In the genomic region with DNA sequence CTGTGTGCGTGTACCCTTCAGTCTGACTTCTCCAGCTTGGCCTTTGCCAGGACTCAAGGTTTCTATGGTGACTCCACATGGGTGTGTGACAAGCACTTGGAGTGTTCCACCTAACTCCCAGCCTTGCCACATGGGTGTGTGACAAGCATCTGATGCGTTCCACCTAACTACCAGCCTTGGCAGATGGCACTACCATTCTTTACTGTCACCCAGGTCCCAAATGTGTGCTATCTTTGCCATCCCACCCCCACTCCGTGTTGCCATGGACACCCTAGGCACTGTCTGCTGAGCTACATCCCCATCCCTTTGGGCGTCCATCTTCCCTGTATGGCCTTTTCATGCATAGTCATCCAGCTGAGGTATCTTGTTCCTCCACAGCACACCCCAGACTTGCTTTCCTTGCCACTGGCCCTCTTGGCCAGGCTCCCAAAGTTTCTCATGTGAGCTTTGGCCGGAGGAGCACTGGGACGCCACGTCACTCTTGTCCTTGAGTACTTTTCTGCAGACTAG, we compare ENCODE assay signal across 9 mouse cellular contexts. TPM values are rescaled to one million over a fixed set of nuclear protein-coding genes. Genes with fewer than 3 reads are reported as not detected.
DNase-seq lines count a peak whose midpoint lies in the region; ATAC-seq and TF ChIP-seq lines count a peak whose summit lies in the region.
"Had no signal": no experiment of that assay in that cellular context is flagged by ENCODE, and none has a peak within 500 bp of the region (broad histone marks: within the 10 kb centered on the region; RNA-seq: fewer than 3 reads in every experiment).

No protein-coding gene starts in this region.

- 46% methylated on average over 7 of the region's 7 CpGs for WGBS in heart, adult 2 months
- 83% methylated on average over 7 of the region's 7 CpGs for WGBS in heart, embryonic 11.5 days (ENCODE audit: insufficient replicate concordance)
- 97% methylated on average over 7 of the region's 7 CpGs for WGBS in thymus, adult 2 months

- ATAC-seq in heart, embryonic 11.5 days (replicated peaks; ENCODE audit: insufficient number of reproducible peaks, low FRiP score, low TSS enrichment) = no peak

- no peak overlapping the region for H3K9ac ChIP-seq in heart, adult 2 months (ENCODE audit: low read depth, low read length)
- H3K9ac ChIP-seq in heart, embryonic 11.5 days (ENCODE audit: low read depth, low read length) = no peak overlapping the region

- H3K79me2 ChIP-seq in heart, adult 2 months (replicated peaks; ENCODE audit: control insufficient read depth, insufficient read depth, low read length) = peaks cover 9% of the 10 kb centered on the region

- no peak overlapping the region for H3K4me3 ChIP-seq in heart, adult 2 months
- H3K4me3 ChIP-seq in heart, embryonic 11.5 days (ENCODE audit: low read depth, low read length) = no peak overlapping the region
- no peak overlapping the region for H3K4me3 ChIP-seq in layer of hippocampus, adult 2 months
- H3K4me3 ChIP-seq in thymus, adult 2 months (ENCODE audit: control insufficient read depth, insufficient read depth, low read length) = no peak overlapping the region

- DNase-seq in heart, adult 2 months = peak; percentile 53 to 67
- DNase-seq in right cerebral cortex, adult 18-20 months = peak; percentile 59
- no peak for DNase-seq in right cerebral cortex, postnatal 4 days
- peak; percentile 73 to 84 for DNase-seq in layer of hippocampus, adult 2 months (ENCODE audit: low spot score in 2 of 2)
- DNase-seq in MN1 (ENCODE audit: low spot score) = no peak
- no peak for DNase-seq in thymus, adult 2 months
- DNase-seq in urinary bladder, postnatal 14 days (ENCODE audit: low spot score) = no peak

- intact Hi-C loops in heart, adult 2 months (cut with DNase I) = loop anchor here (2.0 kb wide), 1 partner anchor 15 kb away; no protein-coding TSS in a partner anchor

- TF ChIP-seq POLR2A in heart, adult 2 months (IDR thresholded peaks at IDR 0.05; ENCODE audit: insufficient read depth, low read depth, low read length) = no peak
- no peak for TF ChIP-seq POLR2A in thymus, adult 2 months (IDR thresholded peaks at IDR 0.05; ENCODE audit: control insufficient read depth, extremely low read depth, insufficient read depth, low read length, poor library complexity)

- H3K36me3 ChIP-seq in heart, adult 2 months (ENCODE audit: control insufficient read depth, insufficient read depth, low read length) = peaks cover 3% of the 10 kb centered on the region
- H3K36me3 ChIP-seq in heart, embryonic 11.5 days (ENCODE audit: control insufficient read depth, insufficient read depth, low read length) = 0 out of 2 replicates have a peak, but pooled peaks cover 2% of the 10 kb centered on the region
- H3K36me3 ChIP-seq in thymus, adult 2 months (ENCODE audit: control insufficient read depth, insufficient read depth, low read length) = no peaks in the 10 kb centered on the region

- H3K27me3 ChIP-seq in heart, adult 2 months (ENCODE audit: control insufficient read depth, insufficient read depth, low read length) = no peaks in the 10 kb centered on the region
- no peaks in the 10 kb centered on the region for H3K27me3 ChIP-seq in heart, embryonic 11.5 days (ENCODE audit: control insufficient read depth, insufficient read depth, low read length)
- H3K27me3 ChIP-seq in thymus, adult 2 months (ENCODE audit: control insufficient read depth, insufficient read depth, low read length) = no peaks in the 10 kb centered on the region

- no peak for TF ChIP-seq CTCF in heart, adult 2 months (IDR thresholded peaks at IDR 0.05)
- no peak for TF ChIP-seq CTCF in layer of hippocampus, adult 2 months (conservative IDR thresholded peaks at IDR 0.05)
- no peak for TF ChIP-seq CTCF in thymus, adult 2 months (IDR thresholded peaks at IDR 0.05; ENCODE audit: borderline replicate concordance, control insufficient read depth, extremely low read depth, insufficient read depth, low read length, poor library complexity)

- no peaks in the 10 kb centered on the region for H3K9me3 ChIP-seq in heart, embryonic 11.5 days (replicated peaks; ENCODE audit: control insufficient read depth, low read length)
- H3K9me3 ChIP-seq: G1E had no signal

- H3K4me2 ChIP-seq in heart, embryonic 11.5 days = no peak overlapping the region

- peak overlapping the region; percentile 19 for H3K27ac ChIP-seq in heart, adult 2 months
- H3K27ac ChIP-seq in heart, embryonic 11.5 days (ENCODE audit: low read depth, low read length) = no peak overlapping the region
- H3K27ac ChIP-seq in layer of hippocampus, adult 2 months = peak overlapping the region; percentile 86
- no peak overlapping the region for H3K27ac ChIP-seq in thymus, adult 2 months (ENCODE audit: control insufficient read depth, insufficient read depth, low read length)

- H3K4me1 ChIP-seq in heart, adult 2 months (ENCODE audit: control insufficient read depth, insufficient read depth, low read length) = peaks cover 29% of the 10 kb centered on the region
- peaks cover 42% of the 10 kb centered on the region for H3K4me1 ChIP-seq in heart, embryonic 11.5 days (ENCODE audit: control insufficient read depth, insufficient read depth, low read length)
- peaks cover 4% of the 10 kb centered on the region for H3K4me1 ChIP-seq in thymus, adult 2 months (replicated peaks; ENCODE audit: control insufficient read depth, insufficient read depth, low read length)

- 0 out of 2 replicates have a peak, but pooled peaks have one; percentile 30 for TF ChIP-seq EP300 in heart, adult 2 months (IDR thresholded peaks at IDR 0.05; ENCODE audit: insufficient read depth, low read depth, low read length)

RNA-seq across cellular contexts. Expression of a gene that starts 23.5 kb away (rescaled TPM):
- 10 to 100 TPM; 22.0 to 22.1 TPM for total RNA-seq in heart, adult 2 months (2021)
- polyA plus RNA-seq in heart, adult 2 months (2012; rRNA removed) = 18.5 and 20.6 TPM in 2 replicates
- 4.4 and 4.7 TPM in 2 replicates for polyA plus RNA-seq in heart, embryonic 11.5 days (2014; fragmentation: Nextera tagmentation; extraction: Ambion mirVana)
- total RNA-seq in layer of hippocampus, adult 2 months (2021) = 10 to 100 TPM; 88.2 to 89.4 TPM
- 25.4 and 34.0 TPM in 2 replicates for polyA plus RNA-seq in thymus, adult 2 months (2012; rRNA removed)

Comparison
In these comparisons a context has a peak if more than half of its experiments do, and no peak if none do; other contexts are left out.
1. DNase-seq: peak in heart, adult 2 months (2 of 2), right cerebral cortex, adult 18-20 months (single experiment) and layer of hippocampus, adult 2 months (2 of 2); none in right cerebral cortex, postnatal 4 days (single experiment), MN1 (single experiment), thymus, adult 2 months (single experiment) and urinary bladder, postnatal 14 days (single experiment).
2. H3K27ac ChIP-seq: peak in heart, adult 2 months (single experiment) and layer of hippocampus, adult 2 months (single experiment); none in heart, embryonic 11.5 days (single experiment) and thymus, adult 2 months (single experiment).